Mouse (Mus musculus) intestine, postnatal 0 days (tissue): Measurements from ENCODE around the gene Mtfr1l. TPM values are rescaled to one million over a fixed set of nuclear protein-coding genes. Genes with fewer than 3 reads are reported as not detected.
"Not testable (repeated sequence)": the region's sequence is repeated elsewhere in the genome, so short reads cannot be mapped to it uniquely, and the experiment has no call there.

Experiments used
- ATAC-seq: fragments of 200-750 bp; cut with Nextera tagmentation; 2 replicates; pipeline ENCODE4 v1.8.0; 2017; ENCODE audit warnings: mild to moderate bottlenecking, moderate TSS enrichment, moderate library complexity
- H3K27ac ChIP-seq: fragments of 300-500 bp; sonication (generic); 2 replicates; pipeline ENCODE4 v1.5.1; 2014; ENCODE audit warnings: mild to moderate bottlenecking, low read depth, low read length, moderate library complexity
- H3K27me3 ChIP-seq: fragments of 300-500 bp; sonication (generic); replicated peaks from 2 replicates; pipeline ENCODE4 v1.6.1; 2014; ENCODE audit warnings: low read length, mixed read lengths; ENCODE audit not compliant: control insufficient read depth, insufficient read depth
- H3K36me3 ChIP-seq: fragments of 300-500 bp; sonication (generic); 2 replicates; pipeline ENCODE4 v1.6.1; 2014; ENCODE audit warnings: mild to moderate bottlenecking, moderate library complexity; ENCODE audit not compliant: control insufficient read depth, insufficient read depth
- H3K4me1 ChIP-seq: fragments of 300-500 bp; sonication (generic); replicated peaks from 2 replicates; pipeline ENCODE4 v1.6.1; 2014; ENCODE audit warnings: antibody characterized with exemption, low read length, mixed read lengths; ENCODE audit not compliant: control insufficient read depth, insufficient read depth
- H3K4me2 ChIP-seq: fragments of 300-500 bp; sonication (generic); replicated peaks from 2 replicates; pipeline ENCODE4 v1.6.1; 2014; ENCODE audit warnings: low read depth, mild to moderate bottlenecking, moderate library complexity
- H3K4me3 ChIP-seq: fragments of 300-500 bp; sonication (generic); 2 replicates; pipeline ENCODE4 v1.5.1; 2014; ENCODE audit warnings: low read depth, low read length
- H3K9ac ChIP-seq: fragments of 300-500 bp; sonication (generic); 2 replicates; pipeline ENCODE4 v1.6.1; 2014; ENCODE audit warnings: mild to moderate bottlenecking, low read depth, low read length
- H3K9me3 ChIP-seq: fragments of 300-500 bp; sonication (generic); 2 replicates; pipeline ENCODE4 v1.6.1; 2016; ENCODE audit warnings: mixed run types; ENCODE audit not compliant: control insufficient read depth
- CTCF ChIP-seq: sonication (generic); IDR thresholded peaks from 2 replicates; pipeline ENCODE4 v1.5.1; 2016; ENCODE audit warnings: low read depth, mild to moderate bottlenecking, control low read depth, antibody characterized with exemption, moderate library complexity
- WGBS: fragments of 180-500 bp; shearing (Covaris S2); extraction: QIAGEN DNeasy Blood & Tissue Kit; methylation state at CpG from one replicate; pipeline ENCODE4 v1.1.7; 2014; 5-methylcytosine and 5-hydroxymethylcytosine counted together
- polyA plus RNA-seq: library from polyadenylated mRNA; unstranded; fragments of >200 nt; fragmentation: Nextera tagmentation; extraction: Ambion mirVana; gene quantifications from 2 replicates; pipeline ENCODE4 v1.2.1, GENCODE M21; 2015

The Mtfr1l gene
- polyA plus RNA-seq, 1 experiment from 2014 or later = 84.5 TPM

DNA sequence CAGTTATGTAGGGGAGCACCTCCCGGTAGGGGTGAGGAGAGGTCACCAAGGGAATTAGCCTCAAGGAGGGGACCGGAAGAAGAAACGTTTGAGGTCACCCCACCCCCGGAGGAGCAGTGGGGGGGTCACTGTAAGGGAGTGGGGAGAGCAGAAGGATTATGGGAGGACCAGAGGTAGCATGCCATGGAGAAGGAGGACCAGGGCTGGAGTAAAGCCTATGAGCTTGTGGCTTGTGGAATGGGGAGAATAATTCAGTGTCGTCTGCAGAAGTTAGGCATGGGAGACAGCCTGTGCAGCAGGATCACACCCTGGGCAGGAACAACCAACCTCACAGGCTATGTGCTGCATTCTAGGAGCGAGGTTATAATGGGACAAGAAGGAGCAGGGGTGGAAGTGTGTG, 38.0 kb downstream of the Mtfr1l start:
- ATAC-seq = no peak
- peaks cover 20% of the 10 kb centered on the region; the same call in 1 of the 2 replicates for H3K4me1 ChIP-seq
- whole genome bisulfite sequencing = 11% methylated on average over 6 of the region's 6 CpGs
- H3K27me3 ChIP-seq = no peaks in the 10 kb centered on the region
- H3K9me3 ChIP-seq = no peaks in the 10 kb centered on the region
- peak overlapping the region; percentile 86 for H3K4me2 ChIP-seq
- TF ChIP-seq CTCF = no peak
- H3K36me3 ChIP-seq = no peaks in the 10 kb centered on the region
- peak overlapping the region; percentile 62 for H3K9ac ChIP-seq
- H3K4me3 ChIP-seq = peak overlapping the region; percentile 46
- peak overlapping the region; percentile 85 for H3K27ac ChIP-seq

DNA sequence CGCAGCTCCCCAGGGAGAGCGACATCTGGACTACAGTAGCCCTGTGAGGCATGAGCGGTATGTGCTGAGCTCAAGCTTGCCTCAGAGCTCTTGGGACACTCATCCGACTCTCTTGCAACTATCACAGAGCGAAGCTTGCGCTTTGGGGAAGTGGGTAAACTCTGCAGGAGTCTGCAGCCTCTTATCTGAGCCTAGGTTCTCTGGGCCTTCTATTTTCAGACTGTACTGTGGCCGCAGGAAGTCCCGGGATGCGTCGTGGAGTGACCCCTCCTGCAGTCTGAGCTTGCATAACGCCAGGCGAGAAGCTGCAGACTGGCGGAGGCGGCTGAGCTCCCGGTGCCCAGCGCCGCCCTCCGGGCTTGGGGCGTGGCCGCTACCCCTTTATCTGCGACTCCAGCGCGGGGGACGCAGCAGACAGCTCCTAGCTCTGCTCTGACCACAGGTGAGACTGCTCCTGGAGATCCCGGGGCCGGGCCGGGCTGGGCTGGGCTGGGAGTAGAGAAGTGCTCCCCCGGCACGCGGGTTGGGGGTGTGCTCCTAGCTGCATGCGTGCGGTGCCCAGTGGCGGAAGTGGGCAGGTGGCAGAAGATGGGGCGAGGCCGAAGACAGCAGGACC, 38.5 kb downstream of the Mtfr1l start, which contains the start of gene Paqr7:
Gene Paqr7, plus strand, starts transcription at position 103 of the 616 bp plus-strand sequence.
- Histone ChIP-seq H3K9me3 (no peaks in the 10 kb centered on the region), H3K4me3 (peak within 1 kb of the TSS; percentile 46), H3K9ac (peak within 1 kb of the TSS; percentile 62), H3K27me3 (no peaks in the 10 kb centered on the region), H3K4me2 (peak within 1 kb of the TSS; percentile 86), H3K27ac (peak within 1 kb of the TSS; percentile 85), H3K4me1 (peaks cover 21% of the 10 kb centered on the region; the same call in 1 of the 2 replicates), H3K36me3 (no peaks in the 10 kb centered on the region)
- ATAC-seq = peak; percentile 46
- 6% methylated on average over 35 of the region's 35 CpGs for WGBS
- TF ChIP-seq CTCF = peak; percentile 27; the same call in 1 of the 2 replicates

DNA sequence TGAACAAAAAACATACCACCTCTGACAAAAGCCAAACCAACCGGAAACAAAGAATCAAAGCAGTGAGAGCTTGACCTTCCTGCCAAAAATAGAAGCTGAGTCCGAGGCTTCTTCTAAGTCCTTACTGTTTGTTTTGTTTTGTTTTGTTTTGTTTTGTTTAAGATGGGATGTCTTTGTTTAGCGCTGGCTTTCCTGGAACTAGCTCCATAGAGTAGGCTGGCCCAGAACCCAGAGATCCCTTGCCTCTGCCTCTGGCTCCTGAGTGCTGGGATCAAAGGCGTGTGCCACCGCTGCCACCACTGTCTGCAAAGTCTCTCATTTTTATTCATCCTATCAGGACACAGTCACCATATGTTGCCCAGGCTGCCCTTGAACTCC, 39.7 kb downstream of the Mtfr1l start:
- no peak overlapping the region for H3K4me3 ChIP-seq
- H3K27ac ChIP-seq = peak overlapping the region; percentile 85
- no peaks in the 10 kb centered on the region for H3K27me3 ChIP-seq
- TF ChIP-seq CTCF = no peak
- H3K4me2 ChIP-seq = no peak overlapping the region
- H3K9me3 ChIP-seq = no peaks in the 10 kb centered on the region
- WGBS = 72% methylated on average over 5 of the region's 5 CpGs
- ATAC-seq = no peak
- H3K4me1 ChIP-seq = peaks cover 26% of the 10 kb centered on the region; the same call in 1 of the 2 replicates
- H3K9ac ChIP-seq = no peak overlapping the region
- no peaks in the 10 kb centered on the region for H3K36me3 ChIP-seq

DNA sequence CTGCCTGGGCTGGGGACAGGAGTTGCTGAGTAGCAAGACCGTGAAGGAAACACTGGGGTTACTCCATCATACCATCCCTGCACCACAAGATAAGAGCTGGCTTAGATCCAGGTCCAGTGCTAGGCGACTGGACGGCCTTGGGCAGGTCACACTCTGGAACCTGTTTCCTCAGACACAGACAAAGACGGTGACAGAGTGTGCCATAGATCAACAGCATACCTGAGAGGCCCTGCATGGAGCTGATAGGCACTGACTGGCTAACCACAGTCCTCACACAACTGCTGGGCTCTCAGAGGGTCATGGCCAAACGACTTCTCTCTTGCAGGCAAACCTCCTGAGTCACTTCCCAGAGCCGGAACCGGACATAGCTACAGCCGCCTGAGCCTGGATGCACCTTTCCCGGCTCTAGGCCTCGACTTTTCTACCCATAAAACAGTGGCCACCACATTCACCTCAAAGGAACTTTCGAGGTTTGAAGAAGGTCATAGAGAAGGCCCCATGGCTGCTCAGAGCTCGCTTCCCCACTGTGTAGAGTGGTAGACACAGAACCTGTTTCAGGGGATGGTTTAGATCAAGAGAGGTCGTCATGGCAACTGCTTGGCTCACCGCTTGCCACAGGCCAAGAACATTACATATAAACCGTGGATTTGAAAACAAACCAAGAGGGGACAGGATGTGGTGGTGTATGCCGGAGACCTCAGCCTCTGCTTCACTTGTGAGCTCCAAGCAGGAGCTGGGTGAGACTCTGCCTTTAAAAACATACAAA, 40.2 kb downstream of the Mtfr1l start:
- H3K4me1 ChIP-seq = peaks cover 26% of the 10 kb centered on the region; the same call in 1 of the 2 replicates
- no peaks in the 10 kb centered on the region for H3K36me3 ChIP-seq
- no peaks in the 10 kb centered on the region for H3K27me3 ChIP-seq
- no peak for TF ChIP-seq CTCF
- H3K9me3 ChIP-seq = no peaks in the 10 kb centered on the region
- H3K4me3 ChIP-seq = no peak overlapping the region
- H3K27ac ChIP-seq = peak overlapping the region; percentile 85
- WGBS = 38% methylated on average over 16 of the region's 16 CpGs
- peak; percentile 56 for ATAC-seq
- H3K9ac ChIP-seq = no peak overlapping the region
- no peak overlapping the region for H3K4me2 ChIP-seq

DNA sequence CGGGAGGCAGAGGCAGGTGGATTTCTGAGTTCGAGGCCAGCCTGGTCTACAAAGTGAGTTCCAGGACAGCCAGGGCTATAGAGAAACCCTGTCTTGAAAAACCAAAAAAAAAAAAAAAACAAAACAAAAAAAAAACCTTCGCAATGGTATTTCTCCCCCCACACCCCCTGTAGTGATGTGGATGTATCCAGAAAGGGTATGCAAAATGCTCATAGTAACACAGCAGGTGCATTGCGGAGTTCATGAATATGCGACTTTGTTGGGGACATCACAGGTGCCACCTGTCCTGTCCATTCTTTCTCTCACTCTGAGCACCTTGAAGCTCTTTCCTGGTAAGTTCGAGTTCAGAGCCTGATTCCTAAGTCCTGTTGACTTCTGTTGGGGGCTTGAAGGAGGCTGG, 41.0 kb downstream of the Mtfr1l start:
- H3K9ac ChIP-seq, H3K9me3 ChIP-seq, H3K36me3 ChIP-seq, H3K27me3 ChIP-seq, H3K4me3 ChIP-seq, H3K4me2 ChIP-seq, ATAC-seq: not testable (repeated sequence)
- Histone ChIP-seq H3K4me1 (peaks cover 26% of the 10 kb centered on the region; the same call in 1 of the 2 replicates), H3K27ac (peak overlapping the region; percentile 85; the same call in 1 of the 2 replicates)
- 93% methylated on average over 6 of the region's 6 CpGs for WGBS

DNA sequence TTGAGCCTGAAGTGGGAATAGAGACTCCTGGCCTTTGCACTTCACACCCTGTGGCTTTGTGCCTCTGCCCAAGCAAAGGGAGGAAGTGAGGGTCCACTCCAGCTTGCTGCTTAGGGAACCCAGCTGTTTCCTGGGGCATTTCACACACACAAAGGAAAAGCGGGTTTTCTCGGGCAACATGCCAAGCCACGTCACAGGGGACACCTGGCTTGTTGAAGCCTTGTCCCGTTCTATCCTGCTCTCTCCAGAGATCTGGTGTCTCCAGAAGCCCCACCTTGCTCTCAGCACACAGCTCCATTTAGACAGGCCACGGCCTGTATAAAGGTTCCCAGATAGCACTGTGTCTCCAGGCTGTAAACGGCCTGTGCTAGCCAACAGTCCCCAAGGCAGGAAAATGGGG, 43.5 kb downstream of the Mtfr1l start:
- 44% methylated on average over 6 of the region's 6 CpGs for WGBS
- H3K27me3 ChIP-seq = no peaks in the 10 kb centered on the region
- ATAC-seq = peak; percentile 47
- H3K36me3 ChIP-seq = no peaks in the 10 kb centered on the region
- H3K27ac ChIP-seq = peak overlapping the region; percentile 68
- peaks cover 18% of the 10 kb centered on the region; the same call in 1 of the 2 replicates for H3K4me1 ChIP-seq
- no peak overlapping the region for H3K4me3 ChIP-seq
- no peak overlapping the region for H3K9ac ChIP-seq
- TF ChIP-seq CTCF = no peak
- H3K9me3 ChIP-seq = no peaks in the 10 kb centered on the region
- H3K4me2 ChIP-seq = no peak overlapping the region
